Mouse (Mus musculus) liver, embryonic 15.5 days (tissue): ENCODE results near the gene Anxa5. TPM values are rescaled to one million over a fixed set of nuclear protein-coding genes. Genes with fewer than 3 reads are reported as not detected.
A peak's percentile ranks its signal among the peaks of the same experiment; 100 is the strongest.

Experiments
- ATAC-seq: fragments of 200-750 bp; cut with Nextera tagmentation; 2 replicates; pipeline ENCODE4 v1.8.0; 2017; ENCODE audit warnings: moderate number of reproducible peaks, mild to moderate bottlenecking, moderate library complexity; ENCODE audit not compliant: insufficient read depth
- H3K27ac ChIP-seq: fragments of 300-500 bp; sonication (generic); replicated peaks from 2 replicates; pipeline ENCODE4 v1.5.1; 2015; ENCODE audit warnings: mild to moderate bottlenecking, inconsistent platforms
- H3K27me3 ChIP-seq: fragments of 300-500 bp; sonication (generic); 2 replicates; pipeline ENCODE4 v1.6.1; 2015; ENCODE audit warnings: mild to moderate bottlenecking, inconsistent platforms
- H3K36me3 ChIP-seq: fragments of 300-500 bp; sonication (generic); replicated peaks from 2 replicates; pipeline ENCODE4 v1.6.1; 2015; ENCODE audit warnings: moderate library complexity, mild to moderate bottlenecking, inconsistent platforms
- H3K4me1 ChIP-seq: fragments of 300-500 bp; sonication (generic); replicated peaks from 2 replicates; pipeline ENCODE4 v1.6.1; 2015; ENCODE audit warnings: inconsistent platforms
- H3K4me2 ChIP-seq: fragments of 300-500 bp; sonication (generic); 2 replicates; pipeline ENCODE4 v1.6.1; 2015; ENCODE audit warnings: moderate library complexity, mild to moderate bottlenecking, inconsistent platforms
- H3K4me3 ChIP-seq: fragments of 300-500 bp; sonication (generic); replicated peaks from 2 replicates; pipeline ENCODE4 v1.5.1; 2015; ENCODE audit warnings: mild to moderate bottlenecking, inconsistent platforms
- H3K9ac ChIP-seq: fragments of 300-500 bp; sonication (generic); 2 replicates; pipeline ENCODE4 v1.6.1; 2015; ENCODE audit warnings: moderate library complexity, mild to moderate bottlenecking, inconsistent platforms
- H3K9me3 ChIP-seq: fragments of 300-500 bp; sonication (generic); replicated peaks from 2 replicates; pipeline ENCODE4 v1.6.1; 2016; ENCODE audit warnings: inconsistent platforms
- WGBS: fragments of 180-500 bp; shearing (Covaris S2); methylation state at CpG from one replicate; pipeline ENCODE4 v1.1.7; 2015; ENCODE audit warnings: mixed read lengths; ENCODE audit not compliant: insufficient replicate concordance; 5-methylcytosine and 5-hydroxymethylcytosine counted together
- polyA plus RNA-seq: library from polyadenylated mRNA; unstranded; fragments of >200 nt; fragmentation: Nextera tagmentation; extraction: Ambion mirVana; gene quantifications from 2 replicates; pipeline ENCODE4 v1.2.1, GENCODE M21; 2015

The Anxa5 gene
- 76.1 and 91.9 TPM in 2 replicates for polyA plus RNA-seq

GRCm38 (mm10) chr3:36475532-36476087, at the start of gene Anxa5, which contains the start of gene 1810062G17Rik:
Gene Anxa5 (minus strand): TSS chr3:36475894.
Gene 1810062G17Rik (plus strand): TSS chr3:36475937.
- Histone ChIP-seq H3K9ac (peak within 1 kb of the TSS; percentile 45), H3K4me1 (peaks cover 32% of the 10 kb centered on the region), H3K4me3 (peak within 1 kb of the TSS; percentile 64), H3K27me3 (no peaks in the 10 kb centered on the region; the same call in 1 of the 2 replicates), H3K4me2 (peak within 1 kb of the TSS; percentile 90), H3K36me3 (no peaks in the 10 kb centered on the region), H3K27ac (peak within 1 kb of the TSS; percentile 73), H3K9me3 (no peaks in the 10 kb centered on the region)
- WGBS: under 1% methylated on average over 32 of the region's 32 CpGs
- peak; percentile 98 for ATAC-seq

- no peak overlapping the region for H3K4me2 ChIP-seq
- no peaks in the 10 kb centered on the region for H3K4me1 ChIP-seq
- H3K27ac ChIP-seq: no peak overlapping the region
- H3K27me3 ChIP-seq: peaks cover 37% of the 10 kb centered on the region
- no peak overlapping the region for H3K4me3 ChIP-seq
- ATAC-seq: no peak
- H3K9me3 ChIP-seq: no peaks in the 10 kb centered on the region
- H3K36me3 ChIP-seq: no peaks in the 10 kb centered on the region
- 51% methylated on average over 3 of the region's 3 CpGs for WGBS
- H3K9ac ChIP-seq: no peak overlapping the region
Measured at GRCm38 (mm10) chr3:36524466-36524865, 48.8 kb upstream of the Anxa5 start.

- H3K36me3 ChIP-seq: no peaks in the 10 kb centered on the region
Measured at GRCm38 (mm10) chr3:36522137-36522536, 46.4 kb upstream of the Anxa5 start.

GRCm38 (mm10) chr3:36521073-36522060, 45.7 kb upstream of the Anxa5 start, which contains the start of gene Gm11549:
Gene Gm11549 (minus strand): TSS chr3:36521813.
- WGBS: 2% methylated on average over 51 of the region's 51 CpGs
- no peak for ATAC-seq
- Histone ChIP-seq H3K4me1 (no peaks in the 10 kb centered on the region), H3K27me3 (peaks cover 37% of the 10 kb centered on the region), H3K27ac (no peak within 1 kb of the TSS), H3K4me2 (peak within 1 kb of the TSS; percentile 61), H3K9me3 (no peaks in the 10 kb centered on the region), H3K9ac (no peak within 1 kb of the TSS), H3K36me3 (no peaks in the 10 kb centered on the region), H3K4me3 (peak within 1 kb of the TSS; percentile 32)

More at GRCm38 (mm10) chr3:36522137-36522536, 46.4 kb upstream of the Anxa5 start:
- Histone ChIP-seq H3K9me3 (no peaks in the 10 kb centered on the region), H3K9ac (no peak overlapping the region), H3K4me1 (no peaks in the 10 kb centered on the region), H3K4me2 (no peak overlapping the region), H3K27me3 (peaks cover 37% of the 10 kb centered on the region), H3K27ac (no peak overlapping the region), H3K4me3 (no peak overlapping the region)
- 14% methylated on average over 4 of the region's 4 CpGs for WGBS
- ATAC-seq: no peak

- Histone ChIP-seq H3K27me3 (peaks cover 14% of the 10 kb centered on the region), H3K4me1 (no peaks in the 10 kb centered on the region), H3K27ac (no peak overlapping the region), H3K36me3 (no peaks in the 10 kb centered on the region), H3K4me3 (no peak overlapping the region), H3K9ac (no peak overlapping the region), H3K9me3 (no peaks in the 10 kb centered on the region), H3K4me2 (no peak overlapping the region)
- 74% methylated on average over 9 of the region's 9 CpGs for WGBS
- ATAC-seq: no peak
Measured at GRCm38 (mm10) chr3:36516196-36516595, 40.5 kb upstream of the Anxa5 start.

- Histone ChIP-seq H3K36me3 (no peaks in the 10 kb centered on the region), H3K27ac (no peak overlapping the region), H3K4me2 (no peak overlapping the region), H3K9me3 (no peaks in the 10 kb centered on the region), H3K4me1 (no peaks in the 10 kb centered on the region), H3K9ac (no peak overlapping the region), H3K27me3 (no peaks in the 10 kb centered on the region), H3K4me3 (no peak overlapping the region)
- 69% methylated on average over 6 of the region's 6 CpGs for WGBS
- ATAC-seq: no peak
Measured at GRCm38 (mm10) chr3:36511491-36511890, 35.8 kb upstream of the Anxa5 start.

GRCm38 (mm10) chr3:36505809-36506735, 30.4 kb upstream of the Anxa5 start:
- no peak overlapping the region for H3K9ac ChIP-seq

GRCm38 (mm10) chr3:36505306-36505705, 29.6 kb upstream of the Anxa5 start:
- no peak overlapping the region for H3K4me3 ChIP-seq
- H3K4me2 ChIP-seq: no peak overlapping the region
- H3K9ac ChIP-seq: no peak overlapping the region
- 67% methylated on average over 8 of the region's 8 CpGs for WGBS
- H3K36me3 ChIP-seq: no peaks in the 10 kb centered on the region
- H3K27me3 ChIP-seq: no peaks in the 10 kb centered on the region
- H3K27ac ChIP-seq: no peak overlapping the region
- no peak for ATAC-seq
- H3K9me3 ChIP-seq: no peaks in the 10 kb centered on the region
- no peaks in the 10 kb centered on the region for H3K4me1 ChIP-seq

More at GRCm38 (mm10) chr3:36505809-36506735, 30.4 kb upstream of the Anxa5 start:
- Histone ChIP-seq H3K27me3 (no peaks in the 10 kb centered on the region), H3K4me1 (no peaks in the 10 kb centered on the region), H3K36me3 (no peaks in the 10 kb centered on the region), H3K27ac (no peak overlapping the region), H3K4me3 (no peak overlapping the region), H3K9me3 (no peaks in the 10 kb centered on the region), H3K4me2 (no peak overlapping the region)
- 52% methylated on average over 10 of the region's 10 CpGs for WGBS
- ATAC-seq: no peak

GRCm38 (mm10) chr3:36501546-36501945, 25.9 kb upstream of the Anxa5 start:
- Histone ChIP-seq H3K4me3 (no peak overlapping the region), H3K9me3 (no peaks in the 10 kb centered on the region), H3K36me3 (no peaks in the 10 kb centered on the region), H3K27ac (no peak overlapping the region), H3K4me2 (no peak overlapping the region), H3K4me1 (no peaks in the 10 kb centered on the region), H3K27me3 (no peaks in the 10 kb centered on the region), H3K9ac (no peak overlapping the region)
- no peak for ATAC-seq
- WGBS: 54% methylated on average over 7 of the region's 7 CpGs

- no peaks in the 10 kb centered on the region for H3K27me3 ChIP-seq
- 67% methylated on average over 8 of the region's 8 CpGs for WGBS
- no peak overlapping the region for H3K4me3 ChIP-seq
- no peaks in the 10 kb centered on the region for H3K4me1 ChIP-seq
- no peak overlapping the region for H3K9ac ChIP-seq
- ATAC-seq: no peak
- H3K27ac ChIP-seq: no peak overlapping the region
- no peaks in the 10 kb centered on the region for H3K36me3 ChIP-seq
- H3K4me2 ChIP-seq: no peak overlapping the region
- H3K9me3 ChIP-seq: no peaks in the 10 kb centered on the region
Measured at GRCm38 (mm10) chr3:36500976-36501375, 25.3 kb upstream of the Anxa5 start.
